Mouse (Mus musculus): ENCODE data around the gene Atp6v1a. TPM values are rescaled to one million over a fixed set of nuclear protein-coding genes. Genes with fewer than 3 reads are reported as not detected.

Gene Atp6v1a
- polyA plus RNA-seq, 1 experiment from 2014 or later, result 80.8 TPM

- 84% methylated on average over 18 of the region's 18 CpGs for WGBS
- DNase-seq (ENCODE audit: low spot score), result no peak
- H3K9me3 ChIP-seq (ENCODE audit: control insufficient read depth, low read length), result no peaks in the 10 kb centered on the region
- peaks cover 10% of the 10 kb centered on the region for H3K36me3 ChIP-seq (ENCODE audit: control insufficient read depth, insufficient read depth, low read length)
- H3K27ac ChIP-seq (ENCODE audit: low read depth, low read length), result no peak overlapping the region
- H3K27me3 ChIP-seq (ENCODE audit: control insufficient read depth, insufficient read depth, low read length), result no peaks in the 10 kb centered on the region
- no peak for ATAC-seq (ENCODE audit: insufficient read depth, low FRiP score, low TSS enrichment)
- no peak overlapping the region for H3K4me2 ChIP-seq (ENCODE audit: low read depth)
- H3K4me3 ChIP-seq (ENCODE audit: low read depth, low read length), result no peak overlapping the region
- H3K4me1 ChIP-seq (ENCODE audit: control insufficient read depth, insufficient read depth, low read length), result no peaks in the 10 kb centered on the region
- no peak overlapping the region for H3K9ac ChIP-seq (ENCODE audit: low read length)
Observed at GRCm38 (mm10) chr16:44103806-44104766, 35.4 kb downstream of the Atp6v1a start.

DNA sequence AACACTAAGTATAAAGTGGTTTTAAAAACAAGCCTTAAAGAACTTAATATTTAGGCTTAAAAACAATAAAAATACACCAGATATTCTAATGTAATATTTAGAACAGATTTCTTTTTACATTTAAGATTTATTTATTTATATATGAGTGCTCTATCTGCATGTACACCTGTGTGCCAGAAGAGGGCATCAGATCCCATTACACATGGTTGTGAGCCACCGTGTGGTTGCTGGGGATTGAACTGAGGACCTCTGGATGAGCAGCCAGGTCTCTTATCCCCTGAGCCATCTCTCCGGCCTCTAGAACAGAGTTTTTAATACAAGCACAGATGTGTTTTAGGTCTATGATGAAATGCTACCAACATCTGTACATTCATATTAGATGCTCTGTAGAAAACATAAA, 36.6 kb downstream of the Atp6v1a start:
- WGBS, result 90% methylated on average over 2 of the region's 2 CpGs
- peaks cover 7% of the 10 kb centered on the region for H3K36me3 ChIP-seq (ENCODE audit: control insufficient read depth, insufficient read depth, low read length)
- H3K27ac ChIP-seq (ENCODE audit: low read depth, low read length), result no peak overlapping the region

DNA sequence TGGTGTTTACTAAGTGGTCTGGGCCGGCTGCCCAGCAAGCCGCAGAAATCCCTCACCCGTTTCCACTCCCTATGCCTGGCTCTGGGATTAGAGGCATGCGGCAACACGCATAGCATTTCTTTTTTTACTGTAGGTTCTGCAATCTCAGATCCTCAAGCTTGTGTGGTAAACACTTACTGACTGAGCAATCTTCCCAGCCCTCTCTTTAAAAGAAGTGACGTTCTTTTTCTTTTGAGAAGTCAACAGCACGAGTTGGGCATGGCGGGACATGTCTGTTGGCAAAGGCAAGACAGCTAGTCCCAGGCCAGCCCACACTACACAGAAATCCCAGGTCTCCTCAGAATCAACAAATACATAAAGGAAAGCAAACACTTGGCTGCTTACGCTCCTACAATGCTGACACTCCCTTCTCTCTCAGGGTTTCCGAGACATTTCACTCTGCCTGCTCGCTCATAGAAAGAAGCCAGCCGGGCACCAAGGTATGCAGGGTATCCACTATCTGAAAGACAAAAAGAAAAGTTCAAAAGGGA, 38.3 kb downstream of the Atp6v1a start:
- Histone ChIP-seq H3K27ac (ENCODE audit: low read depth, low read length) (no peak overlapping the region), H3K4me3 (ENCODE audit: low read depth, low read length) (no peak overlapping the region), H3K4me1 (ENCODE audit: control insufficient read depth, insufficient read depth, low read length) (no peaks in the 10 kb centered on the region), H3K9ac (ENCODE audit: low read length) (no peak overlapping the region), H3K36me3 (ENCODE audit: control insufficient read depth, insufficient read depth, low read length) (peaks cover 10% of the 10 kb centered on the region; the same call in 1 of the 2 replicates), H3K4me2 (ENCODE audit: low read depth) (no peak overlapping the region), H3K27me3 (ENCODE audit: control insufficient read depth, insufficient read depth, low read length) (no peaks in the 10 kb centered on the region), H3K9me3 (ENCODE audit: control insufficient read depth, low read length) (no peaks in the 10 kb centered on the region)
- no peak for ATAC-seq (ENCODE audit: insufficient read depth, low FRiP score, low TSS enrichment)
- WGBS, result 96% methylated on average over 12 of the region's 12 CpGs
- no peak for DNase-seq (ENCODE audit: low spot score)

More for the DNA sequence above, 36.6 kb downstream of the Atp6v1a start:
- Histone ChIP-seq H3K4me2 (ENCODE audit: low read depth) (no peak overlapping the region), H3K4me3 (ENCODE audit: low read depth, low read length) (no peak overlapping the region), H3K4me1 (ENCODE audit: control insufficient read depth, insufficient read depth, low read length) (no peaks in the 10 kb centered on the region), H3K27me3 (ENCODE audit: control insufficient read depth, insufficient read depth, low read length) (no peaks in the 10 kb centered on the region), H3K9me3 (ENCODE audit: control insufficient read depth, low read length) (no peaks in the 10 kb centered on the region), H3K9ac (ENCODE audit: low read length) (no peak overlapping the region)
- ATAC-seq (ENCODE audit: insufficient read depth, low FRiP score, low TSS enrichment), result no peak
- DNase-seq (ENCODE audit: low spot score), result no peak

DNA sequence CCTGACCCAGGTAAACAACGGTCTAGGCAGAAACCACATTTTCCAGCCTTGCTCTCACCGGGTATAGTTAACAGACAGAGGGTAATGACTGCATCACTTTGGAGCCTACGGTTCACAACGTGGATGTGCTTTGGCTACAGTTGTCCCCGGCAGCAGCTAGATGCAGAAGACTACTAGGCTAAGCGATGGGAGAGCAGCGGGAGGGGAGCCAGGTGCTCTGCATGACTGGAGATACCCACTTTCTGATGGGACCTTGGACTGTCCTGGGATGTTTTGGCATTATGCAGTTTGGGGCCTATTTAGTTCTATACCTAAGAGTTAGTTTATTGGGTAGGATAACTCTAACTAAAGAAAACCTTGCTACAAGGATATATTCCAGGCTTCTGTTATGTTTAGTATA, 40.1 kb downstream of the Atp6v1a start:
- no peak for ATAC-seq (ENCODE audit: insufficient read depth, low FRiP score, low TSS enrichment)
- H3K36me3 ChIP-seq (ENCODE audit: control insufficient read depth, insufficient read depth, low read length), result peaks cover 10% of the 10 kb centered on the region

GRCm38 (mm10) chr16:44087650-44088049, 51.9 kb downstream of the Atp6v1a start:
- Histone ChIP-seq H3K4me3 (ENCODE audit: low read depth, low read length) (no peak overlapping the region), H3K36me3 (ENCODE audit: control insufficient read depth, insufficient read depth, low read length) (peaks cover 5% of the 10 kb centered on the region; the same call in 1 of the 2 replicates), H3K9ac (ENCODE audit: low read length) (no peak overlapping the region), H3K27me3 (ENCODE audit: control insufficient read depth, insufficient read depth, low read length) (no peaks in the 10 kb centered on the region), H3K9me3 (ENCODE audit: control insufficient read depth, low read length) (no peaks in the 10 kb centered on the region), H3K4me2 (ENCODE audit: low read depth) (no peak overlapping the region), H3K27ac (ENCODE audit: low read depth, low read length) (no peak overlapping the region), H3K4me1 (ENCODE audit: control insufficient read depth, insufficient read depth, low read length) (no peaks in the 10 kb centered on the region)
- DNase-seq (ENCODE audit: low spot score), result no peak
- no peak for ATAC-seq (ENCODE audit: insufficient read depth, low FRiP score, low TSS enrichment)
- 79% methylated on average over 2 of the region's 2 CpGs for WGBS

More for the DNA sequence above, 40.1 kb downstream of the Atp6v1a start:
- H3K27ac ChIP-seq (ENCODE audit: low read depth, low read length), result no peak overlapping the region
- no peaks in the 10 kb centered on the region for H3K4me1 ChIP-seq (ENCODE audit: control insufficient read depth, insufficient read depth, low read length)
- no peak overlapping the region for H3K4me2 ChIP-seq (ENCODE audit: low read depth)
- no peaks in the 10 kb centered on the region for H3K9me3 ChIP-seq (ENCODE audit: control insufficient read depth, low read length)
- DNase-seq (ENCODE audit: low spot score), result no peak
- H3K9ac ChIP-seq (ENCODE audit: low read length), result no peak overlapping the region
- no peak overlapping the region for H3K4me3 ChIP-seq (ENCODE audit: low read depth, low read length)
- no peaks in the 10 kb centered on the region for H3K27me3 ChIP-seq (ENCODE audit: control insufficient read depth, insufficient read depth, low read length)
- WGBS, result 93% methylated on average over 7 of the region's 7 CpGs

DNA sequence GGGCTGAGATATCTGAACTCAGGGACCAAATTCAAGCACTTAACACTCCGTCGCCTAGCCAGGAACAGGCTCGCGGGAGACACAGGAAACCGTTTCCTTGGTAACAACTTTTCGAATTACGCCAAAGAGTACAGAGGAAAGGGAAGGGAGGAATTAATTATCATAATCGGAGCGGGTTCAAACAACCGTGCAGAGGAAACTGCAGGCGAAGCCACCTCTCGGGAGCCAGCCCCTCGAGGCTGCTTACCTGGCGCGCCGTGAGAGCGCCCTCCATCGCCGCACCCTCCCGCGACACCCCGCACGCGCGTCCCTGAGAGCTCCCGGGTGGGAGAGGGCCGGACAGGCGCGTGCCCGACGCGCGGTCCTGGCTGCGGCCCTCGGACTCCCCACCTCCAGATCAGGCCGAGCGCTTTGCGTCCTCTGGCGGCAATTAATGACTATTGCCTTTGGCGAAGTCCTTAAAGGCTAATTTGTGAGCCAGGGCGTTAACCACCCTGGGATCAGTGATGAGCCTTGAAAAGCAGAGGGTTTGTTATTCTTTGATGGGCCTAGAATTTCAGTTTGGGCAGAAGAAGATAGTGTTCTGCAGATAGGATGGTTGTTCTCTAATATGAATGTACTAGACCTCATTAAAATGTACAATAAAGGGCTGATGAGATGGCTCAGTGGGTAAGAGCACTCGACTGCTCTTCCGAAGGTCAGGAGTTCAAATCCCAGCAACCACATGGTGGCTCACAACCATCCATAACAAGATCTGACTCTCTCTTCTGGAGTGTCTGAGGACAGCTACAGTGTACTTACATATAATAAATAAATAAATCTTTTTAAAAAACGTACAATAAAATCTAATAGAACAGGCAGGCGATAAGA, 76.2 kb downstream of the Atp6v1a start, which contains the start of gene Gramd1c:
Gramd1c (minus strand) TSS at position 321 of the 870 bp plus-strand sequence.
- Histone ChIP-seq H3K9me3 (ENCODE audit: control insufficient read depth, low read length) (no peaks in the 10 kb centered on the region), H3K27me3 (ENCODE audit: control insufficient read depth, insufficient read depth, low read length) (no peaks in the 10 kb centered on the region), H3K4me3 (ENCODE audit: low read depth, low read length) (peak within 1 kb of the TSS; percentile 54), H3K36me3 (ENCODE audit: control insufficient read depth, insufficient read depth, low read length) (no peaks in the 10 kb centered on the region), H3K27ac (ENCODE audit: low read depth, low read length) (no peak within 1 kb of the TSS), H3K4me1 (ENCODE audit: control insufficient read depth, insufficient read depth, low read length) (no peaks in the 10 kb centered on the region), H3K9ac (ENCODE audit: low read length) (peak within 1 kb of the TSS; percentile 63), H3K4me2 (ENCODE audit: low read depth) (peak within 1 kb of the TSS; percentile 54)
- WGBS, result 7% methylated on average over 45 of the region's 45 CpGs
- DNase-seq (ENCODE audit: low spot score) (peak; percentile 87), ATAC-seq (ENCODE audit: insufficient read depth, low FRiP score, low TSS enrichment) (peak; percentile 88)

GRCm38 (mm10) chr16:44061341-44061740, 78.2 kb downstream of the Atp6v1a start:
- Histone ChIP-seq H3K4me2 (ENCODE audit: low read depth) (no peak overlapping the region), H3K4me3 (ENCODE audit: low read depth, low read length) (no peak overlapping the region), H3K27ac (ENCODE audit: low read depth, low read length) (no peak overlapping the region), H3K9ac (ENCODE audit: low read length) (no peak overlapping the region), H3K27me3 (ENCODE audit: control insufficient read depth, insufficient read depth, low read length) (no peaks in the 10 kb centered on the region), H3K36me3 (ENCODE audit: control insufficient read depth, insufficient read depth, low read length) (no peaks in the 10 kb centered on the region), H3K4me1 (ENCODE audit: control insufficient read depth, insufficient read depth, low read length) (no peaks in the 10 kb centered on the region), H3K9me3 (ENCODE audit: control insufficient read depth, low read length) (no peaks in the 10 kb centered on the region)
- 92% methylated on average over 15 of the region's 15 CpGs for WGBS
- no peak for DNase-seq (ENCODE audit: low spot score)
- no peak for ATAC-seq (ENCODE audit: insufficient read depth, low FRiP score, low TSS enrichment)

GRCm38 (mm10) chr16:44060604-44061286, 78.8 kb downstream of the Atp6v1a start:
- no peaks in the 10 kb centered on the region for H3K27me3 ChIP-seq (ENCODE audit: control insufficient read depth, insufficient read depth, low read length)
- H3K4me1 ChIP-seq (ENCODE audit: control insufficient read depth, insufficient read depth, low read length), result no peaks in the 10 kb centered on the region
- WGBS, result 90% methylated on average over 18 of the region's 18 CpGs
- no peak overlapping the region for H3K27ac ChIP-seq (ENCODE audit: low read depth, low read length)
- no peak overlapping the region for H3K9ac ChIP-seq (ENCODE audit: low read length)
- no peaks in the 10 kb centered on the region for H3K36me3 ChIP-seq (ENCODE audit: control insufficient read depth, insufficient read depth, low read length)
- no peaks in the 10 kb centered on the region for H3K9me3 ChIP-seq (ENCODE audit: control insufficient read depth, low read length)
- no peak overlapping the region for H3K4me3 ChIP-seq (ENCODE audit: low read depth, low read length)
- ATAC-seq (ENCODE audit: insufficient read depth, low FRiP score, low TSS enrichment) (no peak), DNase-seq (ENCODE audit: low spot score) (no peak)
- no peak overlapping the region for H3K4me2 ChIP-seq (ENCODE audit: low read depth)

Measured in neural tube, embryonic 11.5 days (tissue).